Mouse (Mus musculus): Measurements from ENCODE around the gene Tram2.

Tram2 gene

GRCm38 (mm10) chr1:21014463-21014862 lies 64.6 kb downstream of the Tram2 start:
- no peak for DNase-seq (ENCODE audit: low spot score in 2 of 2)

- no peak for DNase-seq (ENCODE audit: low spot score in 2 of 2)
Observed at GRCm38 (mm10) chr1:21010282-21010800, 68.7 kb downstream of the Tram2 start.

- no peak for DNase-seq (ENCODE audit: low spot score in 2 of 2)
Observed at GRCm38 (mm10) chr1:21008891-21009290, 70.1 kb downstream of the Tram2 start.

- no peak for DNase-seq (ENCODE audit: low spot score in 2 of 2)
Observed at GRCm38 (mm10) chr1:21007941-21008701, 70.9 kb downstream of the Tram2 start.

- DNase-seq (ENCODE audit: low spot score in 2 of 2): no peak
Observed at GRCm38 (mm10) chr1:21006775-21007174, 72.3 kb downstream of the Tram2 start.

GRCm38 (mm10) chr1:21004596-21004995 lies 74.4 kb downstream of the Tram2 start:
- no peak for DNase-seq (ENCODE audit: low spot score in 2 of 2)

GRCm38 (mm10) chr1:21002246-21003142 lies 76.5 kb downstream of the Tram2 start:
- DNase-seq (ENCODE audit: low spot score in 2 of 2): no peak

GRCm38 (mm10) chr1:20997881-20998389 lies 81.1 kb downstream of the Tram2 start:
- no peak for DNase-seq (ENCODE audit: low spot score in 2 of 2)

- no peak for DNase-seq (ENCODE audit: low spot score in 2 of 2)
Observed at GRCm38 (mm10) chr1:20997328-20997689, 81.7 kb downstream of the Tram2 start.

- DNase-seq (ENCODE audit: low spot score in 2 of 2): no peak
Observed at GRCm38 (mm10) chr1:20996603-20997327, 82.3 kb downstream of the Tram2 start.

- no peak for DNase-seq (ENCODE audit: low spot score in 2 of 2)
Observed at GRCm38 (mm10) chr1:20995331-20995986, 83.6 kb downstream of the Tram2 start.

GRCm38 (mm10) chr1:20994338-20994737 lies 84.7 kb downstream of the Tram2 start:
- DNase-seq (ENCODE audit: low spot score in 2 of 2): no peak

GRCm38 (mm10) chr1:20993690-20994089 lies 85.3 kb downstream of the Tram2 start:
- DNase-seq (ENCODE audit: low spot score in 2 of 2): no peak

GRCm38 (mm10) chr1:20989461-20990083 lies 89.5 kb downstream of the Tram2 start:
- DNase-seq (ENCODE audit: low spot score in 2 of 2): no peak

- DNase-seq (ENCODE audit: low spot score in 2 of 2): no peak
Observed at GRCm38 (mm10) chr1:20986378-20987056, 92.5 kb downstream of the Tram2 start.

GRCm38 (mm10) chr1:20984582-20984981 lies 94.4 kb downstream of the Tram2 start:
- DNase-seq (ENCODE audit: low spot score in 2 of 2): no peak

GRCm38 (mm10) chr1:20984103-20984502 lies 94.9 kb downstream of the Tram2 start:
- no peak for DNase-seq (ENCODE audit: low spot score in 2 of 2)

- DNase-seq (ENCODE audit: low spot score in 2 of 2): no peak
Observed at GRCm38 (mm10) chr1:20981764-20982163, 97.3 kb downstream of the Tram2 start.

GRCm38 (mm10) chr1:20980553-20980952 lies 98.5 kb downstream of the Tram2 start:
- no peak for DNase-seq (ENCODE audit: low spot score in 2 of 2)
